Mouse (Mus musculus): ENCODE measurements around the gene Exosc9. TPM values are rescaled to one million over a fixed set of nuclear protein-coding genes. Genes with fewer than 3 reads are reported as not detected.

Gene Exosc9
- polyA plus RNA-seq, 1 experiment from 2014 or later, result 86.9 TPM

- no peaks in the 10 kb centered on the region for H3K9me3 ChIP-seq (ENCODE audit: control insufficient read depth, low read length)
- ATAC-seq, result peak; percentile 87
- no peak overlapping the region for H3K4me3 ChIP-seq (replicated peaks; ENCODE audit: low read length)
- H3K9ac ChIP-seq (replicated peaks; ENCODE audit: low read depth, low read length), result no peak overlapping the region
- H3K4me2 ChIP-seq (ENCODE audit: low read length), result no peak overlapping the region
- H3K4me1 ChIP-seq (replicated peaks; ENCODE audit: control insufficient read depth, insufficient read depth, low read length), result peaks cover 17% of the 10 kb centered on the region
- H3K27ac ChIP-seq (ENCODE audit: low read length), result no peak overlapping the region
- peaks cover 4% of the 10 kb centered on the region; the same call in 1 of the 2 replicates for H3K27me3 ChIP-seq (replicated peaks; ENCODE audit: control insufficient read depth, insufficient read depth, low read length)
- no peaks in the 10 kb centered on the region for H3K36me3 ChIP-seq (ENCODE audit: control insufficient read depth, insufficient read depth)
- WGBS, result 65% methylated on average over 6 of the region's 6 CpGs
These were observed 22.1 kb upstream of the Exosc9 start for GRCm38 (mm10) chr3:36530345-36530744.

GRCm38 (mm10) chr3:36530781-36531180, 21.6 kb upstream of the Exosc9 start:
- Histone ChIP-seq H3K9ac (replicated peaks; ENCODE audit: low read depth, low read length) (no peak overlapping the region), H3K4me2 (ENCODE audit: low read length) (no peak overlapping the region), H3K36me3 (ENCODE audit: control insufficient read depth, insufficient read depth) (no peaks in the 10 kb centered on the region), H3K4me1 (replicated peaks; ENCODE audit: control insufficient read depth, insufficient read depth, low read length) (peaks cover 17% of the 10 kb centered on the region), H3K9me3 (ENCODE audit: control insufficient read depth, low read length) (no peaks in the 10 kb centered on the region), H3K4me3 (replicated peaks; ENCODE audit: low read length) (no peak overlapping the region), H3K27ac (ENCODE audit: low read length) (no peak overlapping the region), H3K27me3 (replicated peaks; ENCODE audit: control insufficient read depth, insufficient read depth, low read length) (peaks cover 4% of the 10 kb centered on the region; the same call in 1 of the 2 replicates)
- peak; percentile 29; the same call in 1 of the 2 replicates for ATAC-seq
- 78% methylated on average over 5 of the region's 5 CpGs for WGBS

GRCm38 (mm10) chr3:36531242-36531641, 21.2 kb upstream of the Exosc9 start:
- H3K4me1 ChIP-seq (replicated peaks; ENCODE audit: control insufficient read depth, insufficient read depth, low read length), result peaks cover 17% of the 10 kb centered on the region
- no peak overlapping the region for H3K27ac ChIP-seq (ENCODE audit: low read length)
- peaks cover 4% of the 10 kb centered on the region; the same call in 1 of the 2 replicates for H3K27me3 ChIP-seq (replicated peaks; ENCODE audit: control insufficient read depth, insufficient read depth, low read length)
- H3K4me2 ChIP-seq (ENCODE audit: low read length), result no peak overlapping the region
- H3K4me3 ChIP-seq (replicated peaks; ENCODE audit: low read length), result no peak overlapping the region
- no peaks in the 10 kb centered on the region for H3K9me3 ChIP-seq (ENCODE audit: control insufficient read depth, low read length)
- H3K9ac ChIP-seq (replicated peaks; ENCODE audit: low read depth, low read length), result no peak overlapping the region
- WGBS, result 29% methylated on average over 2 of the region's 2 CpGs
- ATAC-seq, result peak; percentile 47; the same call in 1 of the 2 replicates
- no peaks in the 10 kb centered on the region for H3K36me3 ChIP-seq (ENCODE audit: control insufficient read depth, insufficient read depth)

DNA sequence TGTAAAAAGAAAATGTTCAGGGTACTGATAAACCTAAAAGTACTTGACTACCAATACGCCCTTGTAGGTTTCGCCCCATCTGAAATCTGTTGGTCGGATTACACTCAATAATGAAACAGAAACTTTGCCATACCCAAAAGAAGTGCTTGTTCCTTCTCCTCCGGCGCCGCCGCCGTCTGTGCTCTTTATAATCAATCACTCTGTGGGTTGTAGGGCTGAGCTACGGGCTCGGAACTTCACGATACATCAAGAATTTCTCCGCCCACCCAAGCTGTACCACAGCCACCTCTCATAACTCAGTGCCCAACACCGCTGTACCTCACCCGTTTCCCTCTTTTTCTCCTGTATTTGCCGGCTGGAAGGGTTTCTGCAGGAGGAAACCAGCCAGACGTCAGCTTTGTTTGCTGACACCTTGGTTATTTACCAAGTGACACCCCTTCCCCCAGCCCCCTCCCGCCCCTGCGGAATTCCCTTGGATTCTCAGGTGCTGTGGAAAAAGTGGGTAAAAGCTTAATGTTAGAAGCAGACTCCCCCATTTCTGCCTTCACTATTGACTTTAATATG, 20.3 kb upstream of the Exosc9 start:
- 0 out of 2 replicates have a peak overlapping the region, but pooled peaks have one; percentile 17 for H3K9ac ChIP-seq (replicated peaks; ENCODE audit: low read depth, low read length)
- H3K4me1 ChIP-seq (replicated peaks; ENCODE audit: control insufficient read depth, insufficient read depth, low read length), result peaks cover 17% of the 10 kb centered on the region
- peak overlapping the region; percentile 24; the same call in 1 of the 2 replicates for H3K4me3 ChIP-seq (replicated peaks; ENCODE audit: low read length)
- H3K4me2 ChIP-seq (ENCODE audit: low read length), result peak overlapping the region; percentile 42
- peaks cover 4% of the 10 kb centered on the region; the same call in 1 of the 2 replicates for H3K27me3 ChIP-seq (replicated peaks; ENCODE audit: control insufficient read depth, insufficient read depth, low read length)
- ATAC-seq, result no peak
- no peak overlapping the region for H3K27ac ChIP-seq (ENCODE audit: low read length)
- no peaks in the 10 kb centered on the region for H3K36me3 ChIP-seq (ENCODE audit: control insufficient read depth, insufficient read depth)
- no peaks in the 10 kb centered on the region for H3K9me3 ChIP-seq (ENCODE audit: control insufficient read depth, low read length)
- WGBS, result 21% methylated on average over 18 of the region's 18 CpGs

DNA sequence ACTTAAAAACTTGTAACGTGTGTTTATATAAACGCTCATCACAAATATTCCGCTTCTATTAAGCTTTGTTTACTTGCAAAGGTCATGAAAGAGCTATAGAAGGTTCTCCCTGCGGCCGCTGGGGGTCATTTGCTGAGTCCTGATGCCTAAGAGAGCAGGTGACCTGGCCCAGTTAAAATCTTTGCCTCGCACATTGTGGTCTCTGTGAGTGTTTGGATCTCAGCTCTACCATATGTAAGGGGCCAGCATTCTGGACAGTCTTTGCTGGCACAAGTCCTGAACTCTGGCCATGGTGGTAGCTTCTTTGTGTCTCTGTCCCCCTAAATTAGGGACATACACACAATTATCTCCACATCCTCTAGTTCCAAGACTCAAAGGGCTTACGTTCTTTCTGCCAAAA, 19.7 kb upstream of the Exosc9 start:
- Histone ChIP-seq H3K4me2 (ENCODE audit: low read length) (no peak overlapping the region), H3K4me1 (replicated peaks; ENCODE audit: control insufficient read depth, insufficient read depth, low read length) (peaks cover 17% of the 10 kb centered on the region), H3K27me3 (replicated peaks; ENCODE audit: control insufficient read depth, insufficient read depth, low read length) (peaks cover 4% of the 10 kb centered on the region; the same call in 1 of the 2 replicates), H3K36me3 (ENCODE audit: control insufficient read depth, insufficient read depth) (no peaks in the 10 kb centered on the region), H3K9me3 (ENCODE audit: control insufficient read depth, low read length) (no peaks in the 10 kb centered on the region), H3K4me3 (replicated peaks; ENCODE audit: low read length) (no peak overlapping the region), H3K9ac (replicated peaks; ENCODE audit: low read depth, low read length) (no peak overlapping the region), H3K27ac (ENCODE audit: low read length) (no peak overlapping the region)
- ATAC-seq, result no peak
- 45% methylated on average over 7 of the region's 7 CpGs for WGBS

- Histone ChIP-seq H3K4me1 (replicated peaks; ENCODE audit: control insufficient read depth, insufficient read depth, low read length) (peaks cover 17% of the 10 kb centered on the region), H3K27me3 (replicated peaks; ENCODE audit: control insufficient read depth, insufficient read depth, low read length) (peaks cover 4% of the 10 kb centered on the region; the same call in 1 of the 2 replicates), H3K27ac (ENCODE audit: low read length) (no peak overlapping the region), H3K9ac (replicated peaks; ENCODE audit: low read depth, low read length) (no peak overlapping the region), H3K4me3 (replicated peaks; ENCODE audit: low read length) (no peak overlapping the region), H3K36me3 (ENCODE audit: control insufficient read depth, insufficient read depth) (no peaks in the 10 kb centered on the region), H3K4me2 (ENCODE audit: low read length) (no peak overlapping the region), H3K9me3 (ENCODE audit: control insufficient read depth, low read length) (no peaks in the 10 kb centered on the region)
- no peak for ATAC-seq
- 3% methylated on average over 1 of the region's 1 CpGs for WGBS
These were observed 19.2 kb upstream of the Exosc9 start for GRCm38 (mm10) chr3:36533201-36533672.

- H3K9me3 ChIP-seq (ENCODE audit: control insufficient read depth, low read length), result no peaks in the 10 kb centered on the region
- peaks cover 4% of the 10 kb centered on the region; the same call in 1 of the 2 replicates for H3K27me3 ChIP-seq (replicated peaks; ENCODE audit: control insufficient read depth, insufficient read depth, low read length)
- WGBS, result 91% methylated on average over 12 of the region's 12 CpGs
- no peak overlapping the region for H3K4me2 ChIP-seq (ENCODE audit: low read length)
- H3K4me1 ChIP-seq (replicated peaks; ENCODE audit: control insufficient read depth, insufficient read depth, low read length), result peaks cover 10% of the 10 kb centered on the region
- no peaks in the 10 kb centered on the region for H3K36me3 ChIP-seq (ENCODE audit: control insufficient read depth, insufficient read depth)
- no peak for ATAC-seq
- no peak overlapping the region for H3K27ac ChIP-seq (ENCODE audit: low read length)
- no peak overlapping the region for H3K4me3 ChIP-seq (replicated peaks; ENCODE audit: low read length)
- no peak overlapping the region for H3K9ac ChIP-seq (replicated peaks; ENCODE audit: low read depth, low read length)
These were observed 16.4 kb upstream of the Exosc9 start for GRCm38 (mm10) chr3:36536041-36536440.

DNA sequence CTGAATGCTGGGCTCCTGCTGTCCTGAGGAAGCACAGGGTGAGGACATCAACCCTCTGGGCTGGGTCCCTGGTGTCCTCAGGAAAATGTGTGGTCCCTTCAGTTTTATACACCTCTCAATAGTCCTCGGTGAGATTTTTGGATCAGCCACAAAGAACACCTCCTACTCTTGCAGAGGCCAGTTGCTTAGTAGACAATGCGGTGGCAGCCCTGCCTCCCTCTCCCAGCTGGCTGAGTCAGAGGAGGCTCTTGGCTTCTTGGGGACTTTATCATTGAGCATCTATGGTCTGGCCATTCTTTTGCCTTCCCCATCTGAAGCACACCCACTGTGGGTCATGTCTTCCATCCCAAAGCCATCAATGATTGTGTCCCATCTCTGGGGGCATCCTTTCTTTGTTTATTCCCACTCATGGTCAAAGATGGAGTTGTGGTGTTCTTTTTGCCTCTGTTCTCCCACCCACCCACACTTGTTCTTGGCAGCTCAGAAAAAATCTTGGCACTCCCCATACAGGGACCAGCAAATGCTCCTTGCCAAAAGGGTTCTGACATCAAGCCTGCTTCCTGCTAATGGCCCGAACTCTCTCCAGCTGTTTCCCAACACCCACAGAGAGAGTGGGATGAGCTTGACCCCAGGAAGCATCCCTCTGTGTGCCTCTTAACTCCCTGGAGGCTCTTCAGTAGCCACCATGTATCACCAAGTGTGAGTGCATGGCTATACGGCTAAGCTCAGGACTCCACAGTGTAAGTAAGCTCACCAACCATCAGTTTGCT, 14.5 kb upstream of the Exosc9 start:
- Histone ChIP-seq H3K4me1 (replicated peaks; ENCODE audit: control insufficient read depth, insufficient read depth, low read length) (0 out of 2 replicates have a peak, but pooled peaks cover 2% of the 10 kb centered on the region), H3K4me3 (replicated peaks; ENCODE audit: low read length) (no peak overlapping the region), H3K27me3 (replicated peaks; ENCODE audit: control insufficient read depth, insufficient read depth, low read length) (peaks cover 4% of the 10 kb centered on the region; the same call in 1 of the 2 replicates), H3K27ac (ENCODE audit: low read length) (no peak overlapping the region), H3K36me3 (ENCODE audit: control insufficient read depth, insufficient read depth) (no peaks in the 10 kb centered on the region), H3K9me3 (ENCODE audit: control insufficient read depth, low read length) (no peaks in the 10 kb centered on the region), H3K9ac (replicated peaks; ENCODE audit: low read depth, low read length) (no peak overlapping the region), H3K4me2 (ENCODE audit: low read length) (no peak overlapping the region)
- WGBS, result 89% methylated on average over 4 of the region's 4 CpGs
- ATAC-seq, result no peak

DNA sequence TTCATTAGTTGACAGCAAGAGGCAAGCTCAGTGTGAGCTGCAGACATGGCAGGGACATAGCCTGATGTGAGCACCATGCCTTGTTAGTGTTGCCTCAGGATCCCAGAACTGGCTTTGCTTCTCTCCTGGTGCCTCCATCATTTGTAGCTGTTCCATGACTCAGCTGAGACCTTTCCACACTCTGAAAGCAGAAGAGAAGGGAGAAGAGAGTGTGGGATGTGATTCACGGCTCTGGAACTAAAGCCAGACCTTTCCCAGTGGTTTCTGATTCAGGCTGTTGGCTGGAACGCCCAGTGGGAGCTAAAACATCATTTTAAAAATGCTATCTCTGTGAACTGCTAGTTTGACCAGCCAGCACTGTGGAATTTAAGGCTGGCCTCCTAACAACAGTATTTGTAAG, 11.7 kb upstream of the Exosc9 start:
- no peak overlapping the region for H3K4me2 ChIP-seq (ENCODE audit: low read length)
- WGBS, result 66% methylated on average over 2 of the region's 2 CpGs
- H3K27me3 ChIP-seq (replicated peaks; ENCODE audit: control insufficient read depth, insufficient read depth, low read length), result no peaks in the 10 kb centered on the region
- H3K9ac ChIP-seq (replicated peaks; ENCODE audit: low read depth, low read length), result no peak overlapping the region
- no peak overlapping the region for H3K27ac ChIP-seq (ENCODE audit: low read length)
- H3K4me3 ChIP-seq (replicated peaks; ENCODE audit: low read length), result no peak overlapping the region
- H3K4me1 ChIP-seq (replicated peaks; ENCODE audit: control insufficient read depth, insufficient read depth, low read length), result no peaks in the 10 kb centered on the region
- H3K36me3 ChIP-seq (ENCODE audit: control insufficient read depth, insufficient read depth), result no peaks in the 10 kb centered on the region
- no peak for ATAC-seq
- H3K9me3 ChIP-seq (ENCODE audit: control insufficient read depth, low read length), result no peaks in the 10 kb centered on the region

All from forebrain, embryonic 16.5 days (tissue).